Mouse (Mus musculus) heart, postnatal 14 days (tissue): Measurements from ENCODE around the gene Fgf23. TPM values are rescaled to one million over a fixed set of nuclear protein-coding genes. Genes with fewer than 3 reads are reported as not detected.

Experiments
- DNase-seq, 2 experiments: peaks; one replicate each; pipeline ENCODE4 v3.0.0; 2021 to 2022
- intact Hi-C: fragments of 180-260 bp; cut with DNase I; formaldehyde crosslinking; loops from one replicate; pipeline ENCODE4 v1.15.1; 2025
- long read RNA-seq, 2 experiments: library from polyadenylated mRNA; stranded (forward); transcript quantifications; one replicate each; pipeline ENCODE4 v2.0.0; 2021
- total RNA-seq, 2 experiments: library from RNA; stranded (reverse); gene quantifications; 2 replicates each; pipeline ENCODE4 v1.2.3; 2021

The Fgf23 gene
- not detected for total RNA-seq
- long read RNA-seq, experiment 1 = 0 reads
- long read RNA-seq, experiment 2 = 0 reads

DNA sequence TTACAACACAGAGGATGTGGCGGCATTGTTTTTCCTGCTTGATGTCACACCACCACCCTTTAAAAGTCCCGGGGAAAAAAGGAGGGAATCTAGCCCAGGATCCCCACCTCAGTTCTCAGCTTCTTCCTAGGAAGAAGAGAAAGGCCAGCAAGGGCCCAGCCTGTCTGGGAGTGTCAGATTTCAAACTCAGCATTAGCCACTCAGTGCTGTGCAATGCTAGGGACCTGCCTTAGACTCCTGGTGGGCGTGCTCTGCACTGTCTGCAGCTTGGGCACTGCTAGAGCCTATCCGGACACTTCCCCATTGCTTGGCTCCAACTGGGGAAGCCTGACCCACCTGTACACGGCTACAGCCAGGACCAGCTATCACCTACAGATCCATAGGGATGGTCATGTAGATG, at the start of gene Fgf23:
TSS of gene Fgf23 (plus strand) at position 86 of the 400 bp plus-strand sequence.
- intact Hi-C loops = no loop called here
- no peak for DNase-seq

DNA sequence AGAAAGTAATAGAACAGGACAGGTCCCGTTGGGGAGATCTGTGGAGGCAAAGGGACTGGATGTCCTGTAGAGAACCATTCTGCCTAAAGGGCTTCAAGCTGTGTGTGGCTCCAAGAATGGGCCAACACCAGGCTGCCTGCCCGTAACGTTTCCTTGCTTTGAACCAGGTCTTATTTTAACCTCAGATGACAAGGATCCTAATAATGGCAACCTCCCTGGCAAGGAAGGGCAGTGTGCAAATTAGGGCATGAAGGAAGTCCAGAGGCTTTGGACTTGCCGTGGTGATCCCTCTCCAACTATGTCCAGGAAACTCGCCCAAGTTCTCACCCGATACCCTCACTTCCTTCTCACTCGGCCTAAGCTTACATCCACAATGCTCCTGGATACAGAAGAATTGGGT, 47.9 kb upstream of the Fgf23 start:
- DNase-seq = peak in 1 of 2 experiments; percentile 6
- intact Hi-C loops = no loop called here

DNA sequence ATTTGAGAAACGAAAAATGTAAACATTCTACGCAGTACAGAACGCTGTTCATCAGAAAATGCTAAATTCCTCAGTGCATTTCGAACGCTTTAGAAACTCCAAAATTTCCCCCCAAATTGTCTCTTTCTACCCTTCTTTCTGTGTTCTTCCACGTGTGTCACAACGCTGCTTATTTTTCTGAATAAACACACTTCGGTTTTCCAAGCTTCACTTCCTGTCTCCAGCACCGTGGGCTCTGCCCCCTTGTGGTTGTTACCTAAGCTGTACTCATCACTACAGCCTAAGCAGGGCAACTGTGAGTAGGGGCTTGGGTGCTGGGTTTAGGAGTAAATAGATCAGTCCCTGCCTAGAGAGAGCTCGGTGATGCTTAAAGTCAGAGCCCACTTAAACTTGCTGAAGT, 37.9 kb upstream of the Fgf23 start:
- peak; percentile 16 to 33 for DNase-seq
- intact Hi-C loops = loop anchor here (2.0 kb wide), 1 partner anchor 80 kb away; no protein-coding TSS in a partner anchor

DNA sequence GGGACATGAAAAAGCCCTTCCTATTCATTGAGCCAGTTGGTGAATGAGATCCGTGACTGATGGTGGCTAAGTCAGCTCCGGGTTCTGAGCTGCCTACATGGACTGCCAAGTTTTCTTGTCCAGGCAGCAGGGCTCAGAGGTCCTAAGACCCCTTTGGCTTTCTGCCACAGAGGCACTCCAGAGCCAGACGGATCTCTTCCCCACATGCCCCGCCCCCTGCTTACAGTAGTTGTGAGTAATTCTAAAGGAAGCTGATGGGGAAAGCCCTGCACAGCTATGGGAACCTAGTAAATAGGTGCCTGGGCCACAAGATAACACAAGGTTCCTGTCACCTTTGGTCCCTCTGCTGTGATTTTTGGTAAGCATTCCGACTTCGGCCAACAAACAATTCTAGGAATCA, 27.8 kb upstream of the Fgf23 start:
- DNase-seq = no peak
- intact Hi-C loops = no loop called here

DNA sequence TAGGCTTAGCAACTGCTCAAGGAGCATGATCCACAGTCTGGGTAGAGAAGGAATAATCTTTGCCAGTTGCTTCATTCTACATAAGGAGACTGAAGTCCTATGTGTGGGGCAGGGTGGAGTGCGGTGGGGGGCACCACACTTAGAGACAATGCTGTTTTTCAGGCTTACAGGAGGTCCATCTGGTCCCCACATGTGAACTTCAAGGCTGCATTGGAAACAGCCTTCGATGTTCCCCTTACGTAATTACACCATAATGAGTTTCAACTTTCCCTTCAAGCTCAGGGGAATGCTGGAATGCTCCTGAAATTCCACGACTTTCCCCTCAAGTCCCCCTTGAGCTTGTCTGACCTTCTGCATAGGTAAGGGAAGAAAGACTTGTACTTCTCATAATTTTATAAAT, 21.9 kb upstream of the Fgf23 start:
- intact Hi-C loops = no loop called here
- DNase-seq = no peak

DNA sequence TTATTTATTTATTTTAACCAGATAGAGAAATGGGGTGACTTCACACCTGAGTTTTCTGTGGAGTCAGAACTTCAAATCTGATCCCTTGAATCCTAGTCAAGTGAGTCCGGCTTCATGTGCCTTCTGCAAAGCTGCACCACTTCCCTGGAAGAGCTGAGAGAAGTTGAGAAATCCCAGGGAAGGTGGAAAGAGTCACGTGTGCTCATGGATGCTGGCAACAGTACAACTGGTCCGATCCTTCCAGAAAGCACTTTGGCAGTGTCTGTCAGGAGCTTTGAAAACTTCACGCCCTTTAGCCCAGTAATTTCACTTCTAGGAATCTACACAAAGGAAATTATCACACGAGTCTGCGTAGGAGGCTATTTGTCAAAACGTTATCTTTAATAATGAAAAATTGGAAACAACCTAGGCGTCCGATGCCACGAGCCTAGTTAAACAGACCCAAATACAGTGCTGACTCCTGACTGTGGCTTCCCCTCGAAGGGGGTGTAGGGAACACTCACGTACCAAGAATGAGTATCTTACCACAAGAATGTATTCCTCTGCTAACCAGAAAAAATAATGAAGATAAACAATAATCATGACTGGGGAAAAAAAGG, 15.6 kb upstream of the Fgf23 start:
- intact Hi-C loops = no loop called here
- DNase-seq = peak; percentile 8 to 11

DNA sequence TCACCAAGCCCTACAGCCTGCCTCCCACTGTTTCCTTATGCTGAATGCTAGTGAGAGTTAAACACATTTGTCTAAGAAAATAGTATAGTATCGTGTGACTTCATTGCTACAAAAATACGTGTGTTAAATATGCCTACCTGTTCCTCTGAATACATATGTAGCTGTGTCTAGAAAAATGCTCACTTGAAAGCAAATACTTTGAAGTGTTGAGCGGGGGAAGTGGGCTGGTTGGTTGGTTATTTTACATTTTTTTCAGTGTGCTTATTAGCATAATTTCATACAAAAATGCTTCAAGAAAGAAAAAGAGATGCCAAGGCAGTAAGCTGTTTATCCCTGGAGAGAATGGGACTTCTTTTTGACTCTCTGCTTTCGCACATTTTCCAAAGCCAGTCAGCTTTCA, 12.7 kb upstream of the Fgf23 start:
- no peak for DNase-seq
- intact Hi-C loops = no loop called here

DNA sequence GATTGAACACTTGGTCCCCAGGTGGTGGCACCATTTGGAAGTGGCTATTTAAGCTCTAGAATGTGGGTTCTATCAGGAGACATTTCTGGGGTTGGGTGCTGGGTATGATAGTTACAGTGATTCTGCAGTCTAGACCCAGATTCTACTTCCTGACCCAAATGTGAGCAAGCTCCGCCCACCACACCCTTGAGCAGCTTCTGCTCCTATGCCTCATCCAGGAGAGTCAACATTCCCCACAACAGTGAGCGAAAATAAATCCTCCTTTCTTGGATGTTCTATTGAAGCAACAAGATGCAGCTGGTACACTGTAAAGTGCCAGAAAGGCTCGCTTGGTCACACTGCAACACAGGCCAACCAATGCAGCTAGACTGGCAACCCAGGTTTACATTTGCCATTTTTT, 8.8 kb upstream of the Fgf23 start:
- intact Hi-C loops = no loop called here
- DNase-seq = no peak

DNA sequence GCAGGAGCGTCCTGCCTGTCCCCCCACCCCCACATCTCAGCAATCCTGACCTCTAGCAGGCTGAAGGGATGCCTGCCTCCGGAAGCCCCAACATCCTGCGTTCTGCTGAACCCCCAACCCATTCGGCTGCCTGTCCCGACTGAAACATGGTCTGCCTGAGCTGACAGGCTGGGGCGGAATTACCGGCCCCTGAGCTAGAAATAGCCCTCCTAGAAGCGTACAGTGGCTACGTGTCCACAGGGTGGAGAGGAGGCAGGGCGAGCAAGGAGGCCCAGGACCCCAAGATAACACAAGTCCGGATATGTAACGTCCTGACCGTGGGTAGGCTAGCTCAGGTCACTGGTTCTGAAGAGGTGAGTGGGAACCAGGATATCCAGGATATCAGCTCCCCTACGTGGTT, 7.9 kb upstream of the Fgf23 start:
- DNase-seq = no peak
- intact Hi-C loops = no loop called here

DNA sequence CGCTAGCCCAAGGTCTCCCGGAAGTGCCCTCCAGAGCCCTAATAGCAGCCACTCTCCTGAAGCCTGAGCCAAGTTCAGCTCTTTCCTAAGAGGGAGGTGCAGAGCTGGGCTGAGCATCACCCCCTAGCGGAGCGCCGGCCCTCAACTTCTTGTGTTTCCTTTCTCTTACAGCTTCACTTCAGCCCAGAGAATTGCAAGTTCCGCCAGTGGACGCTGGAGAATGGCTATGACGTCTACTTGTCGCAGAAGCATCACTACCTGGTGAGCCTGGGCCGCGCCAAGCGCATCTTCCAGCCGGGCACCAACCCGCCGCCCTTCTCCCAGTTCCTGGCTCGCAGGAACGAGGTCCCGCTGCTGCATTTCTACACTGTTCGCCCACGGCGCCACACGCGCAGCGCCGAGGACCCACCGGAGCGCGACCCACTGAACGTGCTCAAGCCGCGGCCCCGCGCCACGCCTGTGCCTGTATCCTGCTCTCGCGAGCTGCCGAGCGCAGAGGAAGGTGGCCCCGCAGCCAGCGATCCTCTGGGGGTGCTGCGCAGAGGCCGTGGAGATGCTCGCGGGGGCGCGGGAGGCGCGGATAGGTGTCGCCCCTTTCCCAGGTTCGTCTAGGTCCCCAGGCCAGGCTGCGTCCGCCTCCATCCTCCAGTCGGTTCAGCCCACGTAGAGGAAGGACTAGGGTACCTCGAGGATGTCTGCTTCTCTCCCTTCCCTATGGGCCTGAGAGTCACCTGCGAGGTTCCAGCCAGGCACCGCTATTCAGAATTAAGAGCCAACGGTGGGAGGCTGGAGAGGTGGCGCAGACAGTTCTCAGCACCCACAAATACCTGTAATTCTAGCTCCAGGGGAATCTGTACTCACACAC, 7.4 kb downstream of the Fgf23 start:
- DNase-seq = peak; percentile 38 to 42
- intact Hi-C loops = no loop called here

DNA sequence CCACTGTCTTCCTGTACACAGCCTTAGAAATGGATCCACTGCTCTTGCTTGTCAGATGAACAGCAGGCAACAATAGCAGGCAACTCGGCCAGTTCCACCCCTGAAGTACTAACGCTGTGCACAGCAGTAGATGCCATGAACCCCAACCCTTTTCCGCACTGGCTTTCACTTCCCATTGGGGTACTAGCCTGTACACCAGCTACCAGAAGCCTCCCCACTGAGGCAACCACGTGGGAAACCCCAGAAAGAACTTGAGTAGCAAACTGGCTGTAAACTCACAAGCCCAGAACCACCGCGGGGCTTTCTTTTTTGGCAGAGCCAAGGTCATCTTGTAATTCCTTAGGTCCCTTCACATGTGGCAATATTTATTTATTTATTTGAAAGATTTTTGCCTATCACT, 9.1 kb downstream of the Fgf23 start:
- DNase-seq = no peak
- intact Hi-C loops = no loop called here

DNA sequence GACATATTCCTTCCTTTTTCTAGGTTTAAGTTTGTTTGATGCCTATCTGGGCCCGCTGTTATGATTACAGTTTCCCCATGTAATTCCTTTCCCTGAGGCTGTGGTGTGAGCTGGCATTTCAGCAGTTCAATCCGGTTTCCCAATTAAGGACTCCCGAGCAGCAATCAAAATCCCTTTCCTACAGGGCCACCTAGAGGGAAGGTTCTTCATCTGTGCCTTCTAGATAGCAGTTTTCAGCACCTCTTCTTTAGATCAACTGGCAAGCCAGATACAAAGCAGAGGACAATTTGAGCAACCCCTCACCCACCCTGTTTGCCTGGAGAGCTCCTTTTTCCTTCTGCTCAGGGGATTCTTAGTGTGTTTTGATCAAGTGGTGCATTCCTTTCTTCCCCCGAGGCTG, 14.0 kb downstream of the Fgf23 start:
- DNase-seq = peak; percentile 27 to 69
- intact Hi-C loops = loop anchor here (1.0 kb wide), 1 partner anchor 131 kb away; no protein-coding TSS in a partner anchor

DNA sequence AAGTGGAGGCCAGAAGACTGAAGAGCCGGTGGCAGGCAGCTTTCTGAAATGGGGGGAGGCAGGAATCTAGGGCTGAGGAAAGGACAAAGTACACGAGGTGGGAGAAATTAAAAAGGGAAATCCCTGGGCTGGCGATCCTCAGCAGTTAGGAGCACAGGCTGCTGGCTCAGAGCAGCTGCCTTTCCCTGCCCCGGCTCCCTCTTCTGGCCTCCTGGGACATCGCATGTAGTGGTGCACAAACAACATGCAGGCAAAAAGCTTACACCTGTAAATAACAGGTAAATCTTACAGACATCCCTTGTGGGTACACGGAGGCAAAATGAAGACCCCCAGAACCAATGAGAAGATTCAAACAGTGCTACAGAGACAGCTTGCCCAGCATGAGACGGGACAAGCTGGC, 21.9 kb downstream of the Fgf23 start:
- intact Hi-C loops = no loop called here
- DNase-seq = peak; percentile 11 to 24

DNA sequence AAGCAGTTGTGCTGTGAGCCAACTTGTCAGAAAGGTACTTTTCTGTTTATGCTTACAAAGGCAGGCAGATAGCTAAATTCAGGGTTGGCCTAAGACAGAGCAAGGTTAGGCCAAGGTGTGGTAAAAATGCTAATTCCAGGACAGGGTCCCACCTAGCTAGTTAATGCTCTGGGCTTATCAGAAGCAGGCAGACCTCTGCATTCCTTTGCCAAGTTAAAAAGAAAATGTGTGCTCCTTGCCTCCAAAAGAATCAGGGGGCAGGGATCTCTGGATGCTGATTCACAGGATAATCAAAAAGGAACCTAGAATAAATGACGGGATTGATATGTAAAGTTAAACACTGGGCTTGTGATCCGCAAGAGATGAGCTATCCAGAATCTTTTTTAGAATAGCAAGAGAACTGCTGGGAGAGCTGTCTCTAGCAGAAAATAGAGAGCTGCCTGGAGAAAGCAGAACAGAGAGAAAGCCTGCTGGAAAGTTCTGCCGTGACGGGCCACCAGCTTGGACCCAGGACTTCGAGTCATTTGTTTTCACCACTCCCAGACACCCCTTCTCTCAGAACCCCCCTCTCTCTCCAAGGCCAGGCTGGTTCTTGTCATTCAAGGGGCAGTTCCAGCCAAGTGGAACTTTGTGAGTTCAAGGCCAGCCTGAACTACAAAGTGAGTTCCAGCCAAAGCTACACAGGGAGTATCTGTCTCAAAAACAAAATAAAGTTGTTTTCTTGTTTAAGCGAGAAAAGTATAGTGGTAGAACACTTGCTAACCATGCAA, 31.0 kb downstream of the Fgf23 start:
- DNase-seq = no peak
- intact Hi-C loops = loop anchor here (5.0 to 10.0 kb wide), 2 partner anchors 146 to 259 kb away; partner anchors contain the start of gene Ndufa9

DNA sequence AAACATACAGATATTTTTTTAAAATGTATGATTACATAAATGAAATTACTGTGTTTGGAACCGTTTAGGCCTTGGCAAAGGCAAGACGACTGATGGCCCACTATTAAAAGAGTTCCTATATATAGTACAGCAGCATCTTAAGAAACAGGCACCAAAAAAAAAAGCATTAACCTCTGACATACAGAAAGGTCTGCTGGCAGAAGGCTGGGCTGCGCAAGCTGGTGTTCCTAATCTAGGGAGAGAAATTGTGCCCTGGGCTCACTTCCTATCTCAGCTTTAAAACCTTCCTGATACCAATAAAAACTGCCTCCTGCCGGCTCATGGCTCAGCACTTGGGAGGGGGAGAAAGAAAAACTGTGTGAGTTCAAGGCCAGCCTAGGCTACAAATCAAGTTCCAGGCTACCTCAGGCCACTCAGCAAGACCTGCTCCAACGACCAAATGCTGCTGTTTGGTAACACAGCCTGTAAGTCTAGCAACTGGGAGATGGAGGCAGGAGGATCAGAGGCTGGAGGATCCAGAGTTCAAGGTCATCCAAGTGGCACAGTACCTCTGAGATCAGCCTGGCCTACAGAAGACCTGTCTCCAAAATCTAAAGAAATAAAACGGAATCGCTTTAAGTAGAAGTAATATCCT, 31.8 kb downstream of the Fgf23 start:
- DNase-seq = no peak
- intact Hi-C loops = loop anchor here (5.0 to 10.0 kb wide), 3 partner anchors 147 to 260 kb away; partner anchors contain the start of gene Ndufa9

DNA sequence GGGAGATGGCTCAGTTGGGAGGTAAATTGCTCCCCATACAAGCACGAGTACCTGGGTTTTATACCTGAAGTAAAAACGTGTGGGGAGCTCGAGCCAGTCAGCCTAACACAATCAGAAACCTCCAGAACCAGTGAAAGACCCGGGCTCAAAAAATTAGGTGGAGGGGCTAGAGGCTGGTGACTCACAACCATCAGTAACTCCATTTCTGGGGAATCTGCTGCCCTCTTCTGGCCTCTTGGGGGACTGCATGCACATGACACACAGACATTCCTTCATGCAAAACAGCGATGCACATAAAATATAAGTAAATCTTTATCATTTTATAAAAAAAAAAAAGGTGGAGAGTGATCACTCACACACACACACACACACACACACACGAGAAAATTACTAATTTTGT, 32.4 kb downstream of the Fgf23 start:
- intact Hi-C loops = loop anchor here (5.0 to 10.0 kb wide), 2 partner anchors 158 to 260 kb away; partner anchors contain the start of gene Ndufa9
- DNase-seq = peak; percentile 22 to 51

DNA sequence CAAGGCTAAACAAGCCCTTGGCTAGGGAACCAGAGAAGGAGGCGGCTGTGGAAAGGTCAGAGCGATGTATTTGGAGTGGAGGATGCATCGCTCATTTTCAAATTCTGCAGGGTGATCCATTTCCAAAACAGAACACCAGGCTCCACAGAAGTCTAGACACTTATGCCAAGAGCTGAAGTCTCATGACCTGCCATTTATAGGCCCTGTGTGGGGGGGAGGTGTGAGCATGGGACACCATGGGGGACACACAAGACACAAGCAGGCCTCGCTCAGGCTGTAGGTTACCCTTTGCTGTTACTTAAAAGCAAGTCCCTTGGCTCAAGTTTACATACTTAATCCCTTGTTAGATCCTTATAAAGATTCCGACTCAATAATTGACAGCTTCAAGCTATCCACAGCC, 33.5 kb downstream of the Fgf23 start:
- intact Hi-C loops = loop anchor here (5.0 to 10.0 kb wide), 2 partner anchors 159 to 261 kb away; partner anchors contain the start of gene Ndufa9
- peak; percentile 32 to 42 for DNase-seq

DNA sequence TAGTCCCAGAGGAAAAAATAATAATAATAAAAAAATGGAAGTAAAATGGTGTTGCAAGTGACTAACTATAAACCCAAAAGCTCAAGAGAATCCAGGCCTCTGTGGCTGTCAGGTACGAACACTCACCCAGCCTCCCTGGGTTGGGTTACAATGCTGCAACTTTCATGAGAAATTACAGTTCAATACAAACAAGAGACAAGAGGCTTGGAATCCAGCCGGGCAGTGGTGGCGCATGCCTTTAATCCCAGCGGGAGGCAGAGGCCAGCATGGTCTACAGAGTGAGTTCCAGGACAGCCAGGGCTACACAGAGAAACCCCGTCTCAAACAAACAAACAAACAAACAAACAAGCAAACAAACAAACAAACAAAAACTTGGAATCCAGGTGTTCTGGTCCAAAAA, 34.0 kb downstream of the Fgf23 start:
- intact Hi-C loops = loop anchor here (5.0 to 10.0 kb wide), 2 partner anchors 159 to 262 kb away; partner anchors contain the start of gene Ndufa9
- peak in 1 of 2 experiments; percentile 17 for DNase-seq

DNA sequence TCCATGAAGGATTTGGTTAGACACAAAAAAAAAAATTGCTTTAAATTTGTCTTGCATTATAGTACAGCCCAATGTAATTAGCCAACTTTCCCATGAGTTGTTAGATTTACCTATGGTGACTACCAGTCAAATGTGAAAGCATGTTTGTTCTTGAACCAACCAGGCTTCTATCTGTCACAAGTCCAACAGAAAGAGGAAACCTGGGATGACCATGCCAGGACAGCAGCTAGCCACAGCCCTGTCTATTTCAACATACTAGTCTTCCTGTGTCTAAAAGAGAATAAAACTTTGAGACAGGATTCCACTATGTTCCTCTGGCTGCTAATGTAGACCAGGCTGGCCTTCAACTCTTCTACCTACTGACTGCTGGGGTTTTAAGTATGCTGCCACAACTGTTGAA, 34.7 kb downstream of the Fgf23 start:
- DNase-seq = no peak
- intact Hi-C loops = loop anchor here (5.0 to 10.0 kb wide), 2 partner anchors 160 to 263 kb away; partner anchors contain the start of gene Ndufa9
